Mouse (Mus musculus) lung, embryonic 14.5 days (tissue): ENCODE data around the gene Six3. TPM values are rescaled to one million over a fixed set of nuclear protein-coding genes. Genes with fewer than 3 reads are reported as not detected.

Experiments used
- ATAC-seq: fragments of 200-750 bp; cut with Nextera tagmentation; 2 replicates; pipeline ENCODE4 v1.8.0; 2017; ENCODE audit warnings: mild to moderate bottlenecking, moderate TSS enrichment, moderate library complexity; ENCODE audit not compliant: insufficient read depth
- DNase-seq: peaks from one replicate; pipeline ENCODE4 v3.0.0-alpha.2; 2015
- H3K27ac ChIP-seq: fragments of 300-500 bp; sonication (generic); 2 replicates; pipeline ENCODE4 v1.5.1; 2014; ENCODE audit warnings: low read depth, mild to moderate bottlenecking, moderate library complexity
- H3K27me3 ChIP-seq: fragments of 300-500 bp; sonication (generic); 2 replicates; pipeline ENCODE4 v1.6.1; 2014; ENCODE audit warnings: low read length, control low read depth; ENCODE audit not compliant: insufficient read depth
- H3K36me3 ChIP-seq: fragments of 300-500 bp; sonication (generic); 2 replicates; pipeline ENCODE4 v1.6.1; 2014; ENCODE audit warnings: control low read depth; ENCODE audit not compliant: insufficient read depth
- H3K4me1 ChIP-seq: fragments of 300-500 bp; sonication (generic); 2 replicates; pipeline ENCODE4 v1.6.1; 2014; ENCODE audit warnings: antibody characterized with exemption, control low read depth; ENCODE audit not compliant: insufficient read depth
- H3K4me2 ChIP-seq: fragments of 300-500 bp; sonication (generic); 2 replicates; pipeline ENCODE4 v1.6.1; 2014; ENCODE audit warnings: mild to moderate bottlenecking
- H3K4me3 ChIP-seq: fragments of 300-500 bp; sonication (generic); 2 replicates; pipeline ENCODE4 v1.5.1; 2014; ENCODE audit warnings: low read depth, low read length
- H3K9ac ChIP-seq: fragments of 300-500 bp; sonication (generic); 2 replicates; pipeline ENCODE4 v1.6.1; 2014
- H3K9me3 ChIP-seq: fragments of 300-500 bp; sonication (generic); 2 replicates; pipeline ENCODE4 v1.6.1; 2016; ENCODE audit warnings: low read depth, low read length, control low read depth
- CTCF ChIP-seq: IDR thresholded peaks from 2 replicates; pipeline ENCODE4 v1.5.1; 2016; ENCODE audit warnings: antibody characterized with exemption, low read depth
- WGBS: fragments of 180-500 bp; shearing (Covaris S2); extraction: QIAGEN DNeasy Blood & Tissue Kit; methylation state at CpG from one replicate; pipeline ENCODE4 v1.1.7; 2014; 5-methylcytosine and 5-hydroxymethylcytosine counted together
- polyA plus RNA-seq: library from polyadenylated mRNA; unstranded; fragments of >200 nt; fragmentation: Nextera tagmentation; extraction: Ambion mirVana; gene quantifications from 2 replicates; pipeline ENCODE4 v1.2.1, GENCODE M21; 2014

Six3 gene
- polyA plus RNA-seq, 1 experiment from 2014 or later = not detected

- no peaks in the 10 kb centered on the region for H3K4me1 ChIP-seq
- no peak for TF ChIP-seq CTCF
- no peak overlapping the region for H3K27ac ChIP-seq
- no peak for DNase-seq
- H3K27me3 ChIP-seq = peaks cover 90% of the 10 kb centered on the region
- no peak for ATAC-seq
- H3K9ac ChIP-seq = no peak overlapping the region
- H3K4me3 ChIP-seq = no peak overlapping the region
- H3K4me2 ChIP-seq = no peak overlapping the region
- H3K9me3 ChIP-seq = no peaks in the 10 kb centered on the region
- WGBS = 1% methylated on average over 42 of the region's 42 CpGs
- no peaks in the 10 kb centered on the region for H3K36me3 ChIP-seq
Measured at GRCm38 (mm10) chr17:85608366-85609093, 4.9 kb upstream of the Six3 start.

DNA sequence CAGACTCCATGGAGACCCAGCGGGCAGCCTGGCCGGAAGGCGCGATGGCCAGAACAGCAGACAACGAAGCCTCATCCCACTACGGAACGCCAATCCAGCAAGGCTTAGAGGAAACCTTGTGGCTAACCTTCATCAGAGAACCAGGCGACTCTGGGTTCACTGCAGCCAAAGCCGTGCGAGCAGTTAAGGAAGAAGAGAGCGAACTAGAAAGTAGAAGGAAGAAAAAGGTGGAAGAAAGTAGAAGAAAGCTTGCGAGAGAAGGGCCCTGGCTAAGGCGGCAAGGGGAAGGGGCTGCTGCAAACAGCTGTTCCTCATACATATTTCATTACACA lies 4.3 kb upstream of the Six3 start:
- ATAC-seq (no peak), DNase-seq (no peak)
- peaks cover 93% of the 10 kb centered on the region for H3K27me3 ChIP-seq
- TF ChIP-seq CTCF = no peak
- WGBS = 0% methylated on average over 13 of the region's 13 CpGs
- no peaks in the 10 kb centered on the region for H3K9me3 ChIP-seq
- H3K4me2 ChIP-seq = no peak overlapping the region
- H3K4me3 ChIP-seq = no peak overlapping the region
- H3K36me3 ChIP-seq = no peaks in the 10 kb centered on the region
- no peak overlapping the region for H3K9ac ChIP-seq
- H3K4me1 ChIP-seq = no peaks in the 10 kb centered on the region
- no peak overlapping the region for H3K27ac ChIP-seq

DNA sequence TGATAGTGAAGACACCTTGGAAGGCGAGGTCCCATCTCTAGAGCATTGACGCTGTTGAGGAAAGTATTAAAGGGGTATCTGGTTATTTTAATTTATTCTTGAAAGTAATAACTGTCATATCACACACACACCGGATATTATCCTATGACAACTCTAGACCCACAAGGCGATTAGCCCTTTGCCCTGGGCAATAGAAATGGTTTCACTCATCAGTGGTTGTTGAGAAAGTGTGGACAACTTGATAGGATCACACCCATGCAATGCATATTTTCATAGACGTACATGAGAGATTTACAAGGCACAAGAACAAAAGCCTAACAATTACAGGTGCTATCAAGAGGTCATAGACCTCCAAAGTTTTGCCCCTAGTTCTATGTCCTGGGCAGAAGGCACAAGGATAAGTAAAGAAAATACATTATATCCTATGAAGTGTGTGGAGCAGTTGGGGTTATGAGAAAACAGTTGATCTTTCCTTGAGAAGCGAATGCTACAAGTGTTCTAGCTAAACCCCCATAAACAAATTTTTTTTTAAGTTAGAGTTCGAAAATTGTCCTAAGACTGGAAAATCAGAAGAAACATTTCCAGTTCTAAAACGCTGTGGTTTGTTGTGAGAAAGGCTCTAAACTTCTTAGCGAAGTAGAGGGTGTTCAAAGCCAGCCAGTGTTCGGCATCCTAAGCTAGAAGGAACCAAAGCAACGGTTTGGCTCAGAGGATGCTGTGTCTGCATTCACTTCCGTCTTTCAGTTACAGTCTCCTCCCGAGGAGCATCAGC lies 3.6 kb upstream of the Six3 start:
- H3K9me3 ChIP-seq = no peaks in the 10 kb centered on the region
- no peak overlapping the region for H3K9ac ChIP-seq
- H3K27ac ChIP-seq = no peak overlapping the region
- WGBS = 4% methylated on average over 13 of the region's 13 CpGs
- no peak for DNase-seq
- no peak overlapping the region for H3K4me2 ChIP-seq
- no peaks in the 10 kb centered on the region for H3K36me3 ChIP-seq
- no peak for ATAC-seq
- H3K4me3 ChIP-seq = no peak overlapping the region
- peaks cover 95% of the 10 kb centered on the region for H3K27me3 ChIP-seq
- no peaks in the 10 kb centered on the region for H3K4me1 ChIP-seq
- no peak for TF ChIP-seq CTCF

GRCm38 (mm10) chr17:85610393-85611115 lies 2.9 kb upstream of the Six3 start:
- WGBS = 3% methylated on average over 11 of the region's 11 CpGs
- H3K27me3 ChIP-seq = peaks cover 95% of the 10 kb centered on the region

GRCm38 (mm10) chr17:85611521-85612515 lies 1.6 kb upstream of the Six3 start:
- Histone ChIP-seq H3K36me3 (no peaks in the 10 kb centered on the region), H3K4me1 (no peaks in the 10 kb centered on the region), H3K9ac (no peak overlapping the region), H3K4me3 (no peak overlapping the region), H3K27ac (no peak overlapping the region), H3K27me3 (peaks cover 96% of the 10 kb centered on the region), H3K9me3 (no peaks in the 10 kb centered on the region), H3K4me2 (no peak overlapping the region)
- ATAC-seq (no peak), DNase-seq (no peak)
- no peak for TF ChIP-seq CTCF
- WGBS = 6% methylated on average over 19 of the region's 19 CpGs

More at GRCm38 (mm10) chr17:85610393-85611115, 2.9 kb upstream of the Six3 start:
- no peaks in the 10 kb centered on the region for H3K9me3 ChIP-seq
- H3K4me3 ChIP-seq = no peak overlapping the region
- H3K36me3 ChIP-seq = no peaks in the 10 kb centered on the region
- no peaks in the 10 kb centered on the region for H3K4me1 ChIP-seq
- no peak for TF ChIP-seq CTCF
- H3K27ac ChIP-seq = no peak overlapping the region
- H3K9ac ChIP-seq = no peak overlapping the region
- DNase-seq (no peak), ATAC-seq (no peak)
- no peak overlapping the region for H3K4me2 ChIP-seq

GRCm38 (mm10) chr17:85612526-85613265 lies 712 bp upstream of the Six3 start:
- ATAC-seq (no peak), DNase-seq (no peak)
- Histone ChIP-seq H3K4me2 (no peak overlapping the region), H3K9ac (no peak overlapping the region), H3K9me3 (no peaks in the 10 kb centered on the region), H3K27ac (no peak overlapping the region), H3K36me3 (no peaks in the 10 kb centered on the region), H3K4me1 (no peaks in the 10 kb centered on the region), H3K4me3 (no peak overlapping the region), H3K27me3 (peaks cover 100% of the 10 kb centered on the region)
- under 1% methylated on average over 31 of the region's 31 CpGs for WGBS
- TF ChIP-seq CTCF = no peak
